In the genomic region with DNA sequence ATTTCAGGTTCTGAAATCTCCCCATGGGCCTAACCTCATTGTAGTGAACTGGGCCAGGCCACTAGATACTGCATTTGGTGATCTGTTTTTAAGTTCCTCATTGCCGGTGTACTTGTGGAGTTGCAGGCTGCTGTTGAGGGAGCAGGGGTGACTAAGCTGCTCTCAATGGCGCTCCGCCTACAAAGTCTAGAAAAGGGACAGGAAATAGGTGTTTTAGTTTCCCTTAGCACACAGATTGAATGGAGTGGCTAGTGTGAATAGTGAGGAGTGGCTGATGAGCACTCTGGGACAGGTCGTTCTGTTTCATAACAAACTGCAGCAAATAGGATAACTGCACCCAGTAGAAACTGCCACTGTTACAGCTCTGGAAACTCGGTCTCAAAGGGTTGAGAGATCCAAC, we compare ENCODE assay signal across 8 mouse cellular contexts. TPM values are rescaled to one million over a fixed set of nuclear protein-coding genes. Genes with fewer than 3 reads are reported as not detected.
DNase-seq lines count a peak whose midpoint lies in the region; ATAC-seq and TF ChIP-seq lines count a peak whose summit lies in the region.

No protein-coding gene starts in this region.

- no peaks in the 10 kb centered on the region for H3K4me1 ChIP-seq in kidney, adult 2 months (ENCODE audit: control insufficient read depth, insufficient read depth, low read length)
- peaks cover 26% of the 10 kb centered on the region for H3K4me1 ChIP-seq in liver, postnatal 0 days (ENCODE audit: insufficient read depth)

- H3K27me3 ChIP-seq in kidney, adult 2 months (replicated peaks; ENCODE audit: control insufficient read depth, insufficient read depth, low read length), result no peaks in the 10 kb centered on the region
- no peaks in the 10 kb centered on the region for H3K27me3 ChIP-seq in liver, postnatal 0 days (ENCODE audit: insufficient read depth, low read length)

- no peaks in the 10 kb centered on the region for H3K36me3 ChIP-seq in kidney, adult 2 months (ENCODE audit: control insufficient read depth, insufficient read depth, low read length)
- no peaks in the 10 kb centered on the region for H3K36me3 ChIP-seq in liver, postnatal 0 days (replicated peaks; ENCODE audit: insufficient read depth, low read length)

- no peak overlapping the region for H3K9ac ChIP-seq in liver, postnatal 0 days (replicated peaks)

- peak; percentile 14 for DNase-seq in kidney, adult 2 months
- DNase-seq in kidney, postnatal 36 days, result no peak
- no peak for DNase-seq in liver, postnatal 0 days
- peak; percentile 56 to 60 for DNase-seq in spleen, postnatal 36 days (ENCODE audit: low spot score in 2 of 2)
- DNase-seq in layer of hippocampus, postnatal 10 days (ENCODE audit: low spot score in 2 of 2), result no peak
- no peak for DNase-seq in frontal cortex, postnatal 25 days (ENCODE audit: low spot score in 2 of 2)
- no peak for DNase-seq in kidney, adult 18-20 months

- peak; percentile 69 for ATAC-seq in granulocyte monocyte progenitor cell, adult 5-6 weeks (replicated peaks; ENCODE audit: poor library complexity, severe bottlenecking)
- no peak for ATAC-seq in liver, postnatal 0 days

- H3K27ac ChIP-seq in kidney, adult 2 months (ENCODE audit: insufficient read depth, low read depth, low read length), result no peak overlapping the region
- H3K27ac ChIP-seq in liver, postnatal 0 days (ENCODE audit: low read depth), result peak overlapping the region; percentile 23; the same call in 1 of the 2 replicates

- no peaks in the 10 kb centered on the region for H3K9me3 ChIP-seq in liver, postnatal 0 days (ENCODE audit: low read length)

- no peak overlapping the region for H3K4me3 ChIP-seq in kidney, adult 2 months (ENCODE audit: insufficient read depth, low read depth, low read length)
- H3K4me3 ChIP-seq in liver, postnatal 0 days (ENCODE audit: low read depth, low read length), result no peak overlapping the region

- no peak for TF ChIP-seq CTCF in kidney, adult 2 months (conservative IDR thresholded peaks at IDR 0.05; ENCODE audit: insufficient read depth, insufficient read length, low read depth, low read length)
- no peak for TF ChIP-seq CTCF in liver, postnatal 0 days (IDR thresholded peaks at IDR 0.05; ENCODE audit: low read depth)

- 62% methylated on average over 5 of the region's 5 CpGs for WGBS in kidney, adult 2 months
- 24% methylated on average over 5 of the region's 5 CpGs for WGBS in liver, postnatal 0 days (ENCODE audit: insufficient replicate concordance)

- no peak for TF ChIP-seq POLR2A in kidney, adult 2 months (IDR thresholded peaks at IDR 0.05; ENCODE audit: low read depth, low read length)

- 0 out of 2 replicates have a peak overlapping the region, but pooled peaks have one; percentile 6 for H3K4me2 ChIP-seq in liver, postnatal 0 days (ENCODE audit: low read depth, low read length)

- TF ChIP-seq EP300 in liver, postnatal 0 days (IDR thresholded peaks at IDR 0.05; ENCODE audit: low read depth), result no peak

RNA-seq across cellular contexts. Expression of gene Elmo1, which starts 30.3 kb away (rescaled TPM):
- 3.4 and 4.5 TPM in 2 replicates for polyA plus RNA-seq in kidney, adult 2 months (2012; rRNA removed)
- 98.4 and 131 TPM in 2 replicates for total RNA-seq in granulocyte monocyte progenitor cell, adult 5-6 weeks (2014; fragmentation: Nextera tagmentation)
- 62.1 and 64.0 TPM in 2 replicates for total RNA-seq in granulocyte monocyte progenitor cell, adult 5-6 weeks (2017)
- polyA plus RNA-seq in liver, postnatal 0 days (2015; fragmentation: Nextera tagmentation; extraction: Ambion mirVana), result 2.7 and 3.1 TPM in 2 replicates
- 10 to 100 TPM; 27.9 to 28.3 TPM for total RNA-seq in layer of hippocampus, postnatal 10 days (2021)

Comparison
In these comparisons a context has a peak if more than half of its experiments do, and no peak if none do; other contexts are left out.
1. DNase-seq: peak in kidney, adult 2 months (single experiment) and spleen, postnatal 36 days (2 of 2); none in kidney, postnatal 36 days (0 of 2), liver, postnatal 0 days (single experiment), layer of hippocampus, postnatal 10 days (0 of 2), frontal cortex, postnatal 25 days (0 of 2) and kidney, adult 18-20 months (single experiment).